In genomic region chr7:143002679-143003078, GRCm38 (mm10) we compare ENCODE assay signal across 10 mouse cellular contexts. TPM values are rescaled to one million over a fixed set of nuclear protein-coding genes. Genes with fewer than 3 reads are reported as not detected.
DNase-seq lines count a peak whose midpoint lies in the region; ATAC-seq and TF ChIP-seq lines count a peak whose summit lies in the region.
"Had no signal": no experiment of that assay in that cellular context is flagged by ENCODE, and none has a peak within 500 bp of the region (broad histone marks: within the 10 kb centered on the region; RNA-seq: fewer than 3 reads in every experiment).

No protein-coding gene starts in this region.

- no peaks in the 10 kb centered on the region for H3K27me3 ChIP-seq in testis, adult 2 months (ENCODE audit: control insufficient read depth, insufficient read depth, low read length)
- H3K27me3 ChIP-seq in stomach, postnatal 0 days (ENCODE audit: control insufficient read depth, insufficient read depth, low read length): no peaks in the 10 kb centered on the region
- no peaks in the 10 kb centered on the region for H3K27me3 ChIP-seq in forebrain, embryonic 13.5 days
- H3K27me3 ChIP-seq: kidney, embryonic 15.5 days; neural tube, embryonic 13.5 days had no signal

- peak; percentile 27; the same call in 1 of the 2 replicates for TF ChIP-seq CTCF in testis, adult 2 months (IDR thresholded peaks at IDR 0.05; ENCODE audit: control insufficient read depth, insufficient read depth, insufficient replicate concordance, low read depth, low read length)
- peak; percentile 79 for TF ChIP-seq CTCF in stomach, postnatal 0 days (IDR thresholded peaks at IDR 0.05; ENCODE audit: low read depth)

- no peaks in the 10 kb centered on the region for H3K9me3 ChIP-seq in stomach, postnatal 0 days (ENCODE audit: control insufficient read depth, low read length)
- H3K9me3 ChIP-seq in forebrain, embryonic 13.5 days (replicated peaks): no peaks in the 10 kb centered on the region
- H3K9me3 ChIP-seq: kidney, embryonic 15.5 days; neural tube, embryonic 13.5 days had no signal

- H3K4me3 ChIP-seq in testis, adult 2 months (ENCODE audit: control insufficient read depth, low read depth, low read length): no peak overlapping the region
- H3K4me3 ChIP-seq in stomach, postnatal 0 days (ENCODE audit: low read depth, low read length): no peak overlapping the region
- H3K4me3 ChIP-seq in forebrain, embryonic 13.5 days: no peak overlapping the region
- H3K4me3 ChIP-seq: kidney, embryonic 15.5 days; neural tube, embryonic 13.5 days had no signal

- DNase-seq in adrenal gland, postnatal 10 days: peak; percentile 60
- DNase-seq in adrenal gland, postnatal 4 days (ENCODE audit: low spot score in 2 of 2): no peak
- no peak for DNase-seq in testis, postnatal 14 days (ENCODE audit: low spot score)
- DNase-seq in large intestine, adult 2 months (ENCODE audit: low read depth, low spot score): peak; percentile 21
- DNase-seq in stomach, postnatal 0 days (ENCODE audit: low spot score): peak; percentile 71
- no peak for DNase-seq in left cerebral cortex, adult 9 months (ENCODE audit: low spot score in 2 of 2)

- ATAC-seq in stomach, postnatal 0 days (ENCODE audit: low FRiP score, low TSS enrichment): peak; percentile 44; the same call in 1 of the 2 replicates
- ATAC-seq in forebrain, embryonic 13.5 days: no peak

- TF ChIP-seq EP300 in stomach, postnatal 0 days (optimal IDR thresholded peaks at IDR 0.05): no peak

- H3K4me2 ChIP-seq in stomach, postnatal 0 days (replicated peaks; ENCODE audit: low read depth): no peak overlapping the region
- no peak overlapping the region for H3K4me2 ChIP-seq in forebrain, embryonic 13.5 days
- H3K4me2 ChIP-seq: kidney, embryonic 15.5 days; neural tube, embryonic 13.5 days had no signal

- H3K4me1 ChIP-seq in testis, adult 2 months (ENCODE audit: control insufficient read depth, insufficient read depth, low read length): peaks cover 3% of the 10 kb centered on the region
- H3K4me1 ChIP-seq in stomach, postnatal 0 days (replicated peaks; ENCODE audit: control insufficient read depth, insufficient read depth): no peaks in the 10 kb centered on the region
- peaks cover 4% of the 10 kb centered on the region for H3K4me1 ChIP-seq in forebrain, embryonic 13.5 days

- no peak overlapping the region for H3K9ac ChIP-seq in stomach, postnatal 0 days (ENCODE audit: low read length)
- H3K9ac ChIP-seq in forebrain, embryonic 13.5 days: no peak overlapping the region
- H3K9ac ChIP-seq: kidney, embryonic 15.5 days; neural tube, embryonic 13.5 days had no signal

- H3K36me3 ChIP-seq in testis, adult 2 months (ENCODE audit: control insufficient read depth, insufficient read depth, low read length): no peaks in the 10 kb centered on the region
- no peaks in the 10 kb centered on the region for H3K36me3 ChIP-seq in stomach, postnatal 0 days (ENCODE audit: control insufficient read depth, insufficient read depth, low read length)
- no peaks in the 10 kb centered on the region for H3K36me3 ChIP-seq in forebrain, embryonic 13.5 days (ENCODE audit: poor library complexity, severe bottlenecking)
- H3K36me3 ChIP-seq: kidney, embryonic 15.5 days; neural tube, embryonic 13.5 days had no signal

- TF ChIP-seq POLR2A in testis, adult 2 months (IDR thresholded peaks at IDR 0.05; ENCODE audit: control insufficient read depth, low read depth, low read length): no peak

- 10% methylated on average over 3 of the region's 3 CpGs for WGBS in large intestine, adult 2 months
- 23% methylated on average over 3 of the region's 3 CpGs for WGBS in stomach, postnatal 0 days
- 44% methylated on average over 3 of the region's 3 CpGs for WGBS in forebrain, embryonic 13.5 days

- H3K27ac ChIP-seq in testis, adult 2 months (ENCODE audit: control insufficient read depth, insufficient read depth, low read depth, low read length): no peak overlapping the region
- H3K27ac ChIP-seq in stomach, postnatal 0 days (replicated peaks): no peak overlapping the region
- no peak overlapping the region for H3K27ac ChIP-seq in forebrain, embryonic 13.5 days
- H3K27ac ChIP-seq: kidney, embryonic 15.5 days; neural tube, embryonic 13.5 days had no signal

RNA-seq across cellular contexts. Expression of gene Tspan32, which starts 2.2 kb away (rescaled TPM):
- 1 to 10 TPM; 2.2 to 3.4 TPM for total RNA-seq in adrenal gland, postnatal 10 days (2021)
- total RNA-seq in adrenal gland, postnatal 4 days (2021): 1 to 10 TPM; 1.5 to 2.6 TPM
- 0.10 and 0.17 TPM in 2 replicates for polyA plus RNA-seq in testis, adult 2 months (2012; rRNA removed)
- 6.2 and 6.4 TPM in 2 replicates for polyA plus RNA-seq in large intestine, adult 2 months (2012; rRNA removed)
- polyA plus RNA-seq in stomach, postnatal 0 days (2015; fragmentation: Nextera tagmentation; extraction: Ambion mirVana): 0.61 and 0.98 TPM in 2 replicates
- polyA plus RNA-seq in forebrain, embryonic 13.5 days (2015; fragmentation: Nextera tagmentation; extraction: Ambion mirVana): 0.81 and 0.83 TPM in 2 replicates

RNA-seq across cellular contexts. Expression of gene Ascl2, which starts 33.6 kb away (rescaled TPM):
- total RNA-seq in adrenal gland, postnatal 10 days (2021): under 1 TPM in 1 of 2 experiments, not detected in 1; 0.24 TPM
- under 1 TPM; 0.36 to 0.96 TPM for total RNA-seq in adrenal gland, postnatal 4 days (2021)
- polyA plus RNA-seq in testis, adult 2 months (2012; rRNA removed): 1.0 and 1.2 TPM in 2 replicates
- 10.0 and 10.1 TPM in 2 replicates for polyA plus RNA-seq in large intestine, adult 2 months (2012; rRNA removed)
- polyA plus RNA-seq in stomach, postnatal 0 days (2015; fragmentation: Nextera tagmentation; extraction: Ambion mirVana): 4.3 and 4.5 TPM in 2 replicates
- polyA plus RNA-seq in forebrain, embryonic 13.5 days (2015; fragmentation: Nextera tagmentation; extraction: Ambion mirVana): 0.21 TPM in 1 of 2 replicates, not detected in the other

RNA-seq across cellular contexts. Expression of gene Cd81, which starts 49.9 kb away (rescaled TPM):
- total RNA-seq in adrenal gland, postnatal 10 days (2021): 100 to 1,000 TPM; 499 to 511 TPM
- total RNA-seq in adrenal gland, postnatal 4 days (2021): 100 to 1,000 TPM; 659 to 670 TPM
- 63.3 and 78.4 TPM in 2 replicates for polyA plus RNA-seq in testis, adult 2 months (2012; rRNA removed)
- polyA plus RNA-seq in large intestine, adult 2 months (2012; rRNA removed): 203 and 264 TPM in 2 replicates
- 372 and 381 TPM in 2 replicates for polyA plus RNA-seq in stomach, postnatal 0 days (2015; fragmentation: Nextera tagmentation; extraction: Ambion mirVana)
- polyA plus RNA-seq in forebrain, embryonic 13.5 days (2015; fragmentation: Nextera tagmentation; extraction: Ambion mirVana): 217 and 236 TPM in 2 replicates

Comparison
In these comparisons a context has a peak if more than half of its experiments do, and no peak if none do; other contexts are left out.
1. DNase-seq: peak in adrenal gland, postnatal 10 days (single experiment), large intestine, adult 2 months (single experiment) and stomach, postnatal 0 days (single experiment); none in adrenal gland, postnatal 4 days (0 of 2), testis, postnatal 14 days (single experiment) and left cerebral cortex, adult 9 months (0 of 2).